Mouse (Mus musculus) lung, postnatal 0 days (tissue): ENCODE measurements around the gene Birc3.

Experiments
- CTCF ChIP-seq: IDR thresholded peaks from 2 replicates; pipeline ENCODE4 v1.5.1; 2016; ENCODE audit warnings: antibody characterized with exemption, mild to moderate bottlenecking
- EP300 ChIP-seq: IDR thresholded peaks from 2 replicates; pipeline ENCODE4 v1.6.1; 2016; ENCODE audit warnings: antibody characterized with exemption, mild to moderate bottlenecking, control low read depth

DNA sequence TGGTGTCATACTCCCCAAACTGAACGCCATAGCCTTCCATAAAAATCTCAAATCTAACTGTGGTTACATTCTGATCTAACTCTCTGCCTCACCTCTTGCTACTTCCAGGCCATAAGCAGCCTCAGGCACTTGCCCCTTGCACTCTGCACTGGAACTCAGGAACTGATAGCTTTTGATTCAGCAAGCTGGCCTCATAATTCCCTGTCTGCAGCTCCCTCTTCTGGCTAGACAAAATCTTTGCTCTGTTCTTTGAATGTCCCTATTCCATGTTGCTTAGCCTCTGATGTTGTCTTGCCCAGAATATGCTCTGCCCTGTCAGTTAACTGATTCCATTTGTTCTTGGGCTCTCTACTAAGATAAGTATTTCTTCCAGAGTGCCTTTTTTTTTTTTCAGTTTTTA, 17.6 kb downstream of the Birc3 start:
- peak; percentile 81 for TF ChIP-seq CTCF
- TF ChIP-seq EP300: no peak
